Mouse (Mus musculus) ES-Bruce4 (cell line): Measurements from ENCODE around the gene Tmem86a.

ENCODE experiments used
- EP300 ChIP-seq: IDR thresholded peaks from 2 replicates; pipeline ENCODE4 v1.6.1; 2011; ENCODE audit warnings: low read depth, low read length; ENCODE audit not compliant: insufficient read depth
- POLR2A ChIP-seq: IDR thresholded peaks from one replicate; pipeline ENCODE4 v1.8.1; 2011; ENCODE audit warnings: low read length; ENCODE audit not compliant: insufficient read depth

- TF ChIP-seq POLR2A = no peak
- no peak for TF ChIP-seq EP300
Observed at GRCm38 (mm10) chr7:47055744-47056143, 5.3 kb downstream of the Tmem86a start.
